26 mouse cellular contexts compared by ENCODE assay signal in genomic region chr6:38264466-38264865, GRCm38 (mm10). TPM values are rescaled to one million over a fixed set of nuclear protein-coding genes. Genes with fewer than 3 reads are reported as not detected.
A peak's percentile ranks its signal among the peaks of the same experiment; 100 is the strongest.
DNase-seq lines count a peak whose midpoint lies in the region; ATAC-seq and TF ChIP-seq lines count a peak whose summit lies in the region.
"Had no signal": no experiment of that assay in that cellular context is flagged by ENCODE, and none has a peak within 500 bp of the region (broad histone marks: within the 10 kb centered on the region; RNA-seq: fewer than 3 reads in every experiment).

No protein-coding gene starts in this region.

- no peaks in the 10 kb centered on the region for H3K36me3 ChIP-seq in hindbrain, postnatal 0 days (ENCODE audit: insufficient read depth, low read length)
- H3K36me3 ChIP-seq: embryonic facial prominence, embryonic 13.5 days; embryonic facial prominence, embryonic 15.5 days; forebrain, embryonic 10.5 days; forebrain, embryonic 12.5 days; G1E had no signal

- no peak for ATAC-seq in hindbrain, postnatal 0 days
- no peak for ATAC-seq in erythroid progenitor cell, adult 5-6 weeks (replicated peaks; ENCODE audit: low FRiP score, poor library complexity, severe bottlenecking)
- ATAC-seq: CD4-positive, CD25-positive, alpha-beta regulatory T cell, adult 4 months; forebrain, embryonic 14.5 days; forebrain, embryonic 16.5 days had no signal

- H3K27me3 ChIP-seq in hindbrain, postnatal 0 days (ENCODE audit: insufficient read depth, low read length) = no peaks in the 10 kb centered on the region
- H3K27me3 ChIP-seq: CH12.LX; embryonic facial prominence, embryonic 13.5 days; embryonic facial prominence, embryonic 15.5 days; forebrain, embryonic 12.5 days had no signal

- DNase-seq in adrenal gland, postnatal 14 days = peak; percentile 32
- no peak for DNase-seq in adrenal gland, postnatal 4 days (ENCODE audit: low spot score in 2 of 2)
- DNase-seq in NIH3T3 (ENCODE audit: low read depth) = peak; percentile 68
- DNase-seq in fibroblast of lung, adult 2 months (ENCODE audit: low read depth) = peak; percentile 10
- peak; percentile 10 for DNase-seq in skeletal muscle tissue, adult 2 months (ENCODE audit: low read depth, low spot score)
- DNase-seq in hindbrain, postnatal 0 days (ENCODE audit: low spot score) = no peak
- no peak for DNase-seq in neural tube, embryonic 10.5 days (ENCODE audit: extremely low spot score, low spot score)
- DNase-seq: adrenal gland, postnatal 25 days; B cell, adult 2 months; cerebellum, adult 11-12 months; cerebellum, adult 2 months; cerebellum, adult 9-10 months; cerebellum, postnatal 10 days; cerebellum, postnatal 36 days; embryo, embryonic 11 days had no signal

- no peaks in the 10 kb centered on the region for H3K9me3 ChIP-seq in hindbrain, postnatal 0 days (ENCODE audit: low read length)
- H3K9me3 ChIP-seq: embryonic facial prominence, embryonic 13.5 days; embryonic facial prominence, embryonic 15.5 days; forebrain, embryonic 10.5 days; forebrain, embryonic 12.5 days; G1E had no signal

- TF ChIP-seq CTCF in hindbrain, postnatal 0 days (IDR thresholded peaks at IDR 0.05; ENCODE audit: low read depth) = no peak

- H3K27ac ChIP-seq in hindbrain, postnatal 0 days = no peak overlapping the region
- H3K27ac ChIP-seq: embryonic facial prominence, embryonic 13.5 days; embryonic facial prominence, embryonic 15.5 days; forebrain, embryonic 10.5 days; forebrain, embryonic 12.5 days had no signal

- H3K4me2 ChIP-seq in hindbrain, postnatal 0 days (ENCODE audit: low read depth, low read length) = no peak overlapping the region
- H3K4me2 ChIP-seq: embryonic facial prominence, embryonic 13.5 days; embryonic facial prominence, embryonic 15.5 days; forebrain, embryonic 12.5 days had no signal

- no peak overlapping the region for H3K9ac ChIP-seq in hindbrain, postnatal 0 days (replicated peaks; ENCODE audit: low read length)
- H3K9ac ChIP-seq: embryonic facial prominence, embryonic 13.5 days; embryonic facial prominence, embryonic 15.5 days; forebrain, embryonic 12.5 days had no signal

- H3K4me3 ChIP-seq in hindbrain, postnatal 0 days (ENCODE audit: low read length) = no peak overlapping the region
- H3K4me3 ChIP-seq: embryonic facial prominence, embryonic 13.5 days; embryonic facial prominence, embryonic 15.5 days; erythroblast, embryonic 14.5 days; forebrain, embryonic 10.5 days; forebrain, embryonic 12.5 days had no signal

- H3K4me1 ChIP-seq in hindbrain, postnatal 0 days (ENCODE audit: insufficient read depth, low read length) = no peaks in the 10 kb centered on the region
- H3K4me1 ChIP-seq: embryonic facial prominence, embryonic 15.5 days; forebrain, embryonic 10.5 days; forebrain, embryonic 12.5 days had no signal

- 63% methylated on average over 7 of the region's 7 CpGs for WGBS in hindbrain, postnatal 0 days

RNA-seq across cellular contexts. Expression of gene D630045J12Rik, which starts 10.7 kb away (rescaled TPM):
- total RNA-seq in adrenal gland, postnatal 14 days (2021) = 4.0 and 4.1 TPM in 2 replicates
- total RNA-seq in adrenal gland, postnatal 4 days (2021) = 10 to 100 TPM in 1 of 2 experiments, 1 to 10 TPM in 1; 9.1 to 12.2 TPM
- total RNA-seq in hindbrain, postnatal 0 days (2014; rRNA removed) = 31.9 and 32.0 TPM in 2 replicates
- polyA plus RNA-seq in hindbrain, postnatal 0 days (2015; fragmentation: Nextera tagmentation; extraction: Ambion mirVana) = 6.4 and 7.6 TPM in 2 replicates
- 0.72 TPM in 1 of 2 replicates, not detected in the other for total RNA-seq in erythroid progenitor cell, adult 5-6 weeks (2015; ENCODE audit: low replicate concordance)
- total RNA-seq in erythroid progenitor cell, adult 5-6 weeks (2017; ENCODE audit: low replicate concordance) = 0.13 TPM in 1 of 2 replicates, not detected in the other

RNA-seq across cellular contexts. Expression of gene Zc3hav1l, which starts 34.6 kb away (rescaled TPM):
- total RNA-seq in adrenal gland, postnatal 14 days (2021) = 4.3 and 5.0 TPM in 2 replicates
- total RNA-seq in adrenal gland, postnatal 4 days (2021) = 10 to 100 TPM; 12.5 to 12.9 TPM
- total RNA-seq in hindbrain, postnatal 0 days (2014; rRNA removed) = 6.1 and 7.9 TPM in 2 replicates
- 2.7 and 2.9 TPM in 2 replicates for polyA plus RNA-seq in hindbrain, postnatal 0 days (2015; fragmentation: Nextera tagmentation; extraction: Ambion mirVana)
- total RNA-seq in erythroid progenitor cell, adult 5-6 weeks (2015; ENCODE audit: low replicate concordance) = 1.1 and 2.5 TPM in 2 replicates
- 0.64 and 1.1 TPM in 2 replicates for total RNA-seq in erythroid progenitor cell, adult 5-6 weeks (2017; ENCODE audit: low replicate concordance)

Comparison
In these comparisons a context has a peak if more than half of its experiments do, and no peak if none do; other contexts are left out.
1. DNase-seq: peak in adrenal gland, postnatal 14 days (single experiment), NIH3T3 (single experiment), fibroblast of lung, adult 2 months (single experiment) and skeletal muscle tissue, adult 2 months (single experiment); none in adrenal gland, postnatal 4 days (0 of 2), hindbrain, postnatal 0 days (single experiment) and neural tube, embryonic 10.5 days (single experiment).